Mouse (Mus musculus): ENCODE measurements around the gene Hmx3. TPM values are rescaled to one million over a fixed set of nuclear protein-coding genes. Genes with fewer than 3 reads are reported as not detected.

The Hmx3 gene
- polyA plus RNA-seq, 1 experiment from 2014 or later, result not detected

DNA sequence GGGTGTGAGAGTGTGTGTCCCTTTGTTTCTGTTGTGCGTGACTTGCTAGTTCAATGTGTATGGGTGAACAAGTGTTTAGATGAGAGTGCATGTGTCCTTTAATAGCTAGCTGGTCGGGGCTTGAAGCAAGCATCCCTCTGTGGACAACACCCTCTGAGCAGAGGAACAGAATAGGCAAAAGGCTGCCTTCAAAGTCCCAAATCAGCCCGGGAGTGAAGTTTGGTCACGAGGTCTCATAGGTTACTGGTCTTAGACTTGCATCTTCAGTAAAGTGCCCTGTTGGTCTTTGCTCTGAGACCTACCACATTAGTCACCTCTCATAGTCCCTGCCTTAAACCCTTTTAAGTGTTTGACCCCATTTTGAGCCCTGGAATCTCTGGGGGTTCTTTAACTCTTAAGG, 8.8 kb downstream of the Hmx3 start:
- H3K36me3 ChIP-seq, result no peaks in the 10 kb centered on the region
- H3K27me3 ChIP-seq (ENCODE audit: low read depth, poor library complexity, severe bottlenecking), result peaks cover 100% of the 10 kb centered on the region
- no peaks in the 10 kb centered on the region for H3K9me3 ChIP-seq (replicated peaks)
- DNase-seq (ENCODE audit: low spot score), result peak; percentile 37
- H3K4me3 ChIP-seq, result no peak overlapping the region
- peaks cover 34% of the 10 kb centered on the region for H3K4me1 ChIP-seq
- WGBS, result 2% methylated on average over 4 of the region's 4 CpGs
- no peak overlapping the region for H3K27ac ChIP-seq

DNA sequence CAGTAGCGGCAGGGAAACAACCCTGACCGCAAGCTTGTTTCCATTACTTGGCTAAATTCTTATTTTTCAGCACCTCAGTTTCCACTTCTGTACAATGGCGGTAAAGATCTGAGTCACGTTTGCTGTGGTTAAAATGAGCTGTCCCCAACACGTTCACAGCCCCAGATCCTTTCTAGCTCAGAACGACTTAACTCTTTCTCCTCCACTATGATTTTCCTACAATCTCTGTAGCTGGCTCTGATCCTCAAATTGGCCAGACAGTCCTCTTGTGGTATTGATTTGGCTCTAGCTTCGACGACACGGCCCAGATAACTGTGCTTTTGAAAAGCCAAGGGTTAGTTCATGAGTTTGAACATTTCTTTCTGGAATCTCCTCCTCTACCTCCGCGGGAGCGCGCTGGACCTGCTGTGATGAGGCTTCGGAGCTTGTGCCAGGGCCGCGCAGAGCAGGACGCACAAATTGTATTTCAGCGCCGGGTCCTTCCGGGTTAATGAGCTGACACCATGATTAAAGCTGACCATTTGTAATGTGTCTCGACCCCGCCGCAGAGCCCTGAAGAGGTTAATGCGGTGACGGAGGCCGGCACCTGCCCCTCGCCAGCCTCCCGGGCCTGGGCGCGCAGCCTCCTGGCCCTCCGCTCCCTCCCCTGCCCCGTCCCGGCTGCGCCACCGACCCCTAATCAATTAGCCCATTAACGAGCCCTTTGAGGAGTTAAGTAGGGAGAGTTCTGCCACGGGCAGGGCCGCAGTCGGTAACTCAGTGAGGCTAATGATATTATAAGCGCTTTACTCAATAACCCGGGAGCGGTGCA, 9.5 kb downstream of the Hmx3 start:
- WGBS, result under 1% methylated on average over 42 of the region's 42 CpGs
- Histone ChIP-seq H3K4me3 (no peak overlapping the region; the same call in 1 of the 2 replicates), H3K27me3 (ENCODE audit: low read depth, poor library complexity, severe bottlenecking) (peaks cover 100% of the 10 kb centered on the region), H3K27ac (no peak overlapping the region), H3K36me3 (no peaks in the 10 kb centered on the region), H3K9me3 (replicated peaks) (no peaks in the 10 kb centered on the region), H3K4me1 (peaks cover 41% of the 10 kb centered on the region)
- peak; percentile 56 for DNase-seq (ENCODE audit: low spot score)

DNA sequence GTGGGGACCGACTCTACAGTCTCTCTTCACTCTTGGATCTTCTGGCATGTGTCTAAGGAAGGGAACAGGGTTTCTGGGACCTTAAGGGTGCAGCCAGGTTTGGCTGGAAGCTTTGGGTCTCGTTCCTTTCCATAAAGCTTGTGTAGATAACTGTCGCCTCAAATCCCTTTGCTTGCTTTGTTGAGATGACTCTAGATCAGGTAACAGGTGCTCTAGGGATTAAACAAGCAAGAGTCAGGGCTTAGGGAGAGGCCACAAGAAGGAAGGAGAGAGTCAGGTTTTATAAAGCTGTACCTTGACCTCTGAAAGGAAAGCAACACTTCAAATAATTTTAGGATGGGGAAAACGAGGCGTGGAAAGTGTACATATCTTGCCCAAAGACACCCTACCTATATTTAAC, 10.1 kb downstream of the Hmx3 start:
- H3K4me3 ChIP-seq, result no peak overlapping the region
- peaks cover 44% of the 10 kb centered on the region for H3K4me1 ChIP-seq
- peaks cover 100% of the 10 kb centered on the region for H3K27me3 ChIP-seq (ENCODE audit: low read depth, poor library complexity, severe bottlenecking)
- H3K27ac ChIP-seq, result no peak overlapping the region
- H3K9me3 ChIP-seq (replicated peaks), result no peaks in the 10 kb centered on the region
- H3K36me3 ChIP-seq, result no peaks in the 10 kb centered on the region
- no peak for DNase-seq (ENCODE audit: low spot score)
- WGBS, result 2% methylated on average over 5 of the region's 5 CpGs

DNA sequence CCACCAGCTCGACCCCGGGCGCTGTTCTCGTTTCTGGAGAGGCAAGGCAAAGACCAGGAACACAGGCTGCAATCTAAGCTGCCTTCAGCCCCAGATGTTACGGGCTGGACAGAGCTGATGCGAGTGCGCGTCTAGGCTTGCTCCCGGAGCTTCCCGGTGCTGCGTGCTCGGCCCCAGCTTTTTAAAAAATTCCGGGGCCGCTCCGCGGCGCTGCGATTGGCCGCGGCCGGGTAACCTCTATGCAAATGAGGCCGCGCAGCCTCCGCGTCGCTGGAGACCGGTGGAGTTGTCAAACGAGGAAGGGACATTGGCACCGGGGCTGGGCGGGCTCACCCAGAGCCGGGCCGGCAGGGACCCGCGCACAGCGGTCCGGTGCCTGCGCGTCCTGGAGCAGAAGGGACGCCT, 11.1 kb downstream of the Hmx3 start:
- WGBS, result under 1% methylated on average over 39 of the region's 39 CpGs
- H3K4me1 ChIP-seq, result peaks cover 44% of the 10 kb centered on the region
- H3K27ac ChIP-seq, result 0 out of 2 replicates have a peak overlapping the region, but pooled peaks have one; percentile 8
- peak overlapping the region; percentile 54 for H3K4me3 ChIP-seq
- H3K36me3 ChIP-seq, result no peaks in the 10 kb centered on the region
- peaks cover 100% of the 10 kb centered on the region for H3K27me3 ChIP-seq (ENCODE audit: low read depth, poor library complexity, severe bottlenecking)
- DNase-seq (ENCODE audit: low spot score), result peak; percentile 80
- H3K9me3 ChIP-seq (replicated peaks), result no peaks in the 10 kb centered on the region

DNA sequence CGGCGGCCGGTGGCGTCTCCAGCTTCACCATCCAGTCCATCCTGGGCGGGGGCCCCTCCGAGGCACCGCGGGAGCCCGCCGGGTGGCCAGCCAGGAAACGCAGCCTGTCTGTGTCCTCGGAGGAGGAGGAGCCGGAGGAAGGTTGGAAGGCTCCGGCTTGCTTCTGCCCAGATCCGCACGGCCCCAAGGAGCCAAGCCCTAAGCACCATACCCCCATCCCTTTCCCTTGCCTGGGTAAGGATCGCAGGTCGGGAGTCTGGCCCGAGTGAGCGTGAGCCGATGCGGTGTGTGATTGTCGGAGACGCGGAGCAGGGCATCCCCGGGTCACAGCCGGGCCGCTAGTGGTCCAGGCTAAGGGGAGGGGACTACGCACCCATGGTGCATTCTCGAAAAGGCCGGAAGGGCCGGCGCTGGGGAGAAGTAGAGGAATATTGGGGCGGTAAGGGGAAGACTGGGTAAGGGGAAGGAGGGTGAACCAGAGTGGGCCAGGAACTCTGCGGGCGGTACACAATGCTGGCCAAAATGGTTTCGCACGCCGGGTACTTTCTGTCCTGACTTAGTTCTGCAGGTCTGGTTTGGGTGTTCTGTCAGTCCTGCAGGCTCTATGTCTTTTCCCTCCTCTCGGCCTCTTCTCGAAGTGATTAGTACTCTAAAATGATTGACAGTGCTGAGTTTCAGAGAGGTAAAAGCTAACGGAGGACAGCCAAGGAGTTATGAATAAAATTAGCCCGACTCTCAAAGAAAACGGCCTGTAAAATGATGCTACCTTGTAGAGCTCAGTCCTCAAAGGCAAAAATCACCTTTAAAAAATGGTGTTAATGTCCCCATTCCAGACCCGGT, 11.9 kb downstream of the Hmx3 start:
- Histone ChIP-seq H3K9me3 (replicated peaks) (no peaks in the 10 kb centered on the region), H3K4me1 (peaks cover 44% of the 10 kb centered on the region), H3K36me3 (no peaks in the 10 kb centered on the region), H3K27me3 (ENCODE audit: low read depth, poor library complexity, severe bottlenecking) (peaks cover 100% of the 10 kb centered on the region), H3K4me3 (peak overlapping the region; percentile 54), H3K27ac (0 out of 2 replicates have a peak overlapping the region, but pooled peaks have one; percentile 8)
- under 1% methylated on average over 45 of the region's 45 CpGs for WGBS
- peak; percentile 72 for DNase-seq (ENCODE audit: low spot score)

DNA sequence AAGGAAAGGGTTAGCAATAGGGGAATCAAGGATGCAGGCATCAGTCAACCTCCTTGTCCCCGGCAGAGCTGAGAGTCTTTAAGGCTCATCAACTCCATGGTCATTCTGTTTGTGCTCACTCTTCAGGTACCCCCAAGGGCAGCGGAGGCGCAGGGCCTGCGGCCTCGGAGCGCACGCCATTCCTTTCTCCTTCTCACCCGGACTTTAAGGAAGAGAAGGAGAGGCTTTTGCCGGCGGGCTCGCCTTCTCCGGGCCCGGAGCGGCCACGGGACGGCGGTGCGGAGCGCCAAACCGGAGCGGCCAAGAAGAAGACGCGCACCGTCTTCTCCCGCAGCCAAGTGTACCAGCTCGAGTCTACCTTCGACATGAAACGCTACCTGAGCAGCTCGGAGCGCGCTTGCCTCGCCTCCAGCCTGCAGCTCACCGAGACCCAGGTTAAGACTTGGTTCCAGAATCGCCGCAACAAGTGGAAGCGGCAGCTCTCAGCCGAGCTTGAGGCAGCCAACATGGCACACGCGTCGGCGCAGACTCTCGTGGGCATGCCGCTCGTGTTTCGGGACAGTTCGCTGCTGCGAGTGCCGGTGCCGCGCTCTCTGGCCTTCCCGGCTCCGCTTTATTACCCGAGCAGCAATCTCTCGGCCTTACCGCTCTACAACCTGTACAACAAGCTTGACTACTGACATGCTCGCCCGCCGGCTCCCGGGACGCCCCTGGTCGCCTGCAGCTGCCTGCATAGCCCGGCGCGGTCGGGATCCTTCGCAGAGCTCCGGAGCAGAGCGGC, 12.8 kb downstream of the Hmx3 start:
- DNase-seq (ENCODE audit: low spot score), result peak; percentile 79
- H3K4me3 ChIP-seq, result peak overlapping the region; percentile 36
- H3K27ac ChIP-seq, result no peak overlapping the region
- WGBS, result under 1% methylated on average over 68 of the region's 68 CpGs
- H3K9me3 ChIP-seq (replicated peaks), result no peaks in the 10 kb centered on the region
- no peaks in the 10 kb centered on the region for H3K36me3 ChIP-seq
- peaks cover 44% of the 10 kb centered on the region for H3K4me1 ChIP-seq
- peaks cover 91% of the 10 kb centered on the region for H3K27me3 ChIP-seq (ENCODE audit: low read depth, poor library complexity, severe bottlenecking)

DNA sequence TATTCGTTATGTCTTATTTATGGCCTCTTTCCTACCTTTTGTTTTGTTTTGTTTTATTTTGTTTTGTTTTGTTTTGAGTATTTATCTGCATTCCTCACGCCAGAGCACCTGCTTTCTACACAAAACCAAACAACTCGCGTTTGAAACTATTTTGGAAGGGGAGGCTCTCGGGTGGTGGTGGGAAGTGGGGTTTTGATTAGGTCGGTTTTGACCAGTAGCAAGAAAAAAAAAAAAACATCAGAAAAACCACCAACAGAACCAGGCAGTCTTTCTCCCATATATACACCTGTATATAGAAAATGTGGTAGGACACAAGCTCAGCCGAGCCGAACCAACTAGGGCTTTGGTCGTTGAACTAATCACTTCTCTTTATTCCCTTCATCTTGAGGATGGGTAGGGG, 13.4 kb downstream of the Hmx3 start:
- Histone ChIP-seq H3K27me3 (ENCODE audit: low read depth, poor library complexity, severe bottlenecking) (peaks cover 85% of the 10 kb centered on the region), H3K27ac (no peak overlapping the region), H3K4me1 (peaks cover 45% of the 10 kb centered on the region), H3K4me3 (0 out of 2 replicates have a peak overlapping the region, but pooled peaks have one; percentile 36), H3K36me3 (no peaks in the 10 kb centered on the region), H3K9me3 (replicated peaks) (no peaks in the 10 kb centered on the region)
- no peak for DNase-seq (ENCODE audit: low spot score)
- 2% methylated on average over 9 of the region's 9 CpGs for WGBS

DNA sequence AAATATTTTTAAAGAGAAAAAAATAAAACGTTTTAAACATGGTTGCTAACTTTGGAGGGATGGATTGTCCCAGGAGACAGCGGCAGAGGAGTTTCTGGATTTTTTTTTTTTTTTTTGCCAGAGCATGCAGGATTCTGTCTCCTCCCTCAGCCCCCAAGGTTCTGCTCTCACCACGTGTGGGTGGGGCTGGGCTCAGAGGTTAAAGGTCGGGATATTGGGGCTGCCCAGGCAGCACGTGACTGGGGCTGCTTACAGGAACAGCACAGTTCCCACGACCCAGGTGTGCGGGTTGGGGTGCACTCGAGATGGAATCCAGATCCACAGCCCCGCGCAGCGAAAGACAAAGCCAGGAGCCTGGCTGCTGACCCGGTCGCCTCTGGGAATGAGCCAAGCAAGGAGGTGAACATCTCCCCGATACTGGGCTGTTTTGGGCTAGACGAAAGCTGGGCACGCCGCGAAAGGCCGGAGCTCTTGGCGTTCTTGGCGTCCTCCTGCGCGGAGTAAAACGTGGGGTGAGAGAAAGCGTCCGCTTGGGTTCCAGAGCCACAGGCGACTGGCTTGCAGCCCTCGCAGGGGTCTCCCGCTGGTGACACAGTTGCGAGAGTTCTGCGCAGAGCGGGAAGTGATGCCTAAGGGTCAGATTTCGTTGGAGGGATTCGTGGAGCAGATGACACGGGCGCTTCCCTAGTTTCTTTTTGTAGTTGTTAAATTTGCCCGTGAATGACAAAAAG, 14.0 kb downstream of the Hmx3 start:
- Histone ChIP-seq H3K4me1 (peaks cover 49% of the 10 kb centered on the region), H3K27ac (peak overlapping the region; percentile 30; the same call in 1 of the 2 replicates), H3K4me3 (peak overlapping the region; percentile 37), H3K36me3 (peaks cover under 1% of the 10 kb centered on the region; the same call in 1 of the 2 replicates), H3K9me3 (replicated peaks) (no peaks in the 10 kb centered on the region), H3K27me3 (ENCODE audit: low read depth, poor library complexity, severe bottlenecking) (peaks cover 79% of the 10 kb centered on the region)
- peak; percentile 68 for DNase-seq (ENCODE audit: low spot score)
- under 1% methylated on average over 37 of the region's 37 CpGs for WGBS

DNA sequence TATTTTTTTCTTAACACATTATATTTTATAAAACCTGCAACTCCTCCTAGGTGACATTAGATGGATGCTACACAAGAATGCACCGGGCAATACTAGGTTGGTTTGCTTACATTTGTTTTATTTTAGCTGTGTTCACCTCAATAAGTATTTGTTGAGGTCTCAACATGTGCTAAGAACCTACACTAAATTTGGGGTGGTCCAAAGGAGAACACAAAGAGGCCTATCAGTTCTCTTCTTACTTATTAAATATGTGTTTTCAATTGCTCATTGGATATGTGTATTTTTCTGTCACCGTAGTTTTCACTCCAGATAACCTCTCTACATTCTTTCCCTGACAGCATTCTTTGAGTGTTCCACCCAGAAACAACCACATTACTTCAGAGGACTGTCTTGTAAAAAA, 15.1 kb downstream of the Hmx3 start:
- Histone ChIP-seq H3K27me3 (ENCODE audit: low read depth, poor library complexity, severe bottlenecking) (peaks cover 69% of the 10 kb centered on the region), H3K9me3 (replicated peaks) (no peaks in the 10 kb centered on the region), H3K27ac (no peak overlapping the region), H3K4me1 (peaks cover 50% of the 10 kb centered on the region), H3K36me3 (peaks cover 11% of the 10 kb centered on the region), H3K4me3 (no peak overlapping the region)
- DNase-seq (ENCODE audit: low spot score), result no peak
- 37% methylated on average over 2 of the region's 2 CpGs for WGBS

DNA sequence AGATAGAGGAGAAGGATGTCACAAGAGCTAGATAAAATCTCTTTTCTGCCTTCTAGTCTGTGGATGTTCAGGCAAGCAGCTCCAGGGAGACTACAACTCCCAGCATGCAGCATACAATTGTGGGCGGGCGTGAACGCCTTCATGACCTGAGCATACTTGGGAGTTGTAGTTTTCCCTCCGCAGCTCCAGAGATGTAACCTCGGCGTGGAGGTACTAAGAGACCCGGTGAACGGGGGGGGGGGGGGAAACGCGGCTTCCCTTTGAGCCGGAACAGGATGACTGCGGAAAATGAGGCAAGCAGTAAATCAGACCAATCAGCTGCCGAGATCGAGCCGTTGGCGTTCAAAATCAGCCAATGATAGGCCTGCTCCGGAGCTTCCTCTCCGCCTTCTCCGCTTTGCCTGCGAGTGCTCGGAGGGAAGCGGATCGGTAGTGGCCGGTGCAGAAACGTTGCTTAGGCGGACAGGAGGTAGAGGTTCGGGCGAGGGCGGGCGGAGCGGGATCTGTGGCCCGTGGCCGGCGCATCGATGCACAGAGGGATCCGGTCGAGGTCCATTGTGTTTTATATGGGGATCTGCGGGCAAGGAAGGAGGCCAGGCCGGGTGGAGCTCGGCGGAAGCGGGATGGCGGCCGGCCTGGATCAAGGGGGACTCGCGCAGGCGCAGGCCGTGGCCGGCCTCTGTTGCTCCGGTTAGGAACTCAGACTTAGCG, 17.5 kb downstream of the Hmx3 start, which contains the start of gene Bub3:
TSS of gene Bub3 (plus strand) at position 237 of the 711 bp plus-strand sequence.
- Histone ChIP-seq H3K27ac (peak within 1 kb of the TSS; percentile 98), H3K4me1 (peaks cover 37% of the 10 kb centered on the region), H3K36me3 (peaks cover 35% of the 10 kb centered on the region), H3K27me3 (ENCODE audit: low read depth, poor library complexity, severe bottlenecking) (peaks cover 45% of the 10 kb centered on the region), H3K9me3 (replicated peaks) (no peaks in the 10 kb centered on the region), H3K4me3 (peak within 1 kb of the TSS; percentile 92)
- peak; percentile 91 for DNase-seq (ENCODE audit: low spot score)
- WGBS, result under 1% methylated on average over 46 of the region's 51 CpGs

DNA sequence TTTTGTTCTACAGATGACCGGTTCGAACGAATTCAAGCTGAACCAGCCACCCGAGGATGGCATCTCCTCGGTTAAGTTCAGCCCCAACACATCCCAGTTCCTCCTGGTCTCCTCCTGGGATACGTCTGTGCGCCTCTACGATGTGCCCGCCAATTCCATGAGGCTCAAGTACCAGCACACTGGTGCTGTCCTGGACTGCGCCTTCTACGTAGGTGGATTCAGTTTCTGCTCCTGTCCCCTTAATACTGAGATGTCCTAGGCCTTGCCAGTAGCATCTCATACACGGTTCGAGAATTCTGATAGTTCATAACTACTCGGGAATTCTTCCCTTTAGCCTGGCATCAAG, 18.0 kb downstream of the Hmx3 start:
- no peak for DNase-seq (ENCODE audit: low spot score)
- WGBS, result under 1% methylated on average over 14 of the region's 14 CpGs

More for the DNA sequence above, 18.0 kb downstream of the Hmx3 start:
- H3K4me1 ChIP-seq, result peaks cover 32% of the 10 kb centered on the region
- H3K4me3 ChIP-seq, result peak overlapping the region; percentile 92
- H3K9me3 ChIP-seq (replicated peaks), result no peaks in the 10 kb centered on the region
- peaks cover 39% of the 10 kb centered on the region for H3K36me3 ChIP-seq
- peaks cover 39% of the 10 kb centered on the region for H3K27me3 ChIP-seq (ENCODE audit: low read depth, poor library complexity, severe bottlenecking)
- H3K27ac ChIP-seq, result peak overlapping the region; percentile 98

All from limb, embryonic 10.5 days (tissue).